Mouse (Mus musculus) forebrain, embryonic 14.5 days (tissue): ENCODE results near the gene Prkag1. TPM values are rescaled to one million over a fixed set of nuclear protein-coding genes. Genes with fewer than 3 reads are reported as not detected.

Experiments
- ATAC-seq: fragments of 200-750 bp; cut with Nextera tagmentation; 2 replicates; pipeline ENCODE4 v1.8.0; 2017; ENCODE audit warnings: mild to moderate bottlenecking, moderate library complexity
- DNase-seq: peaks from one replicate; pipeline ENCODE4 v3.0.0-alpha.2; 2015; ENCODE audit warnings: low spot score
- H3K27ac ChIP-seq: fragments of 300-500 bp; sonication (generic); 2 replicates; pipeline ENCODE4 v1.5.1; 2014; ENCODE audit warnings: low read depth, mild to moderate bottlenecking, control low read depth, low read length, moderate library complexity
- H3K27me3 ChIP-seq: fragments of 300-500 bp; sonication (generic); replicated peaks from 2 replicates; pipeline ENCODE4 v1.6.1; 2014; ENCODE audit warnings: low read length, control low read depth, mixed read lengths; ENCODE audit not compliant: control insufficient read depth, insufficient read depth
- H3K36me3 ChIP-seq: fragments of 300-500 bp; sonication (generic); 2 replicates; pipeline ENCODE4 v1.6.1; 2014; ENCODE audit warnings: low read length, control low read depth; ENCODE audit not compliant: control insufficient read depth, insufficient read depth
- H3K4me1 ChIP-seq: fragments of 300-500 bp; sonication (generic); 2 replicates; pipeline ENCODE4 v1.6.1; 2014; ENCODE audit warnings: antibody characterized with exemption, low read length, control low read depth; ENCODE audit not compliant: control insufficient read depth, insufficient read depth
- H3K4me2 ChIP-seq: fragments of 300-500 bp; sonication (generic); 2 replicates; pipeline ENCODE4 v1.6.1; 2014; ENCODE audit warnings: mild to moderate bottlenecking, control low read depth, low read length
- H3K4me3 ChIP-seq: fragments of 300-500 bp; sonication (generic); 2 replicates; pipeline ENCODE4 v1.5.1; 2014; ENCODE audit warnings: low read depth, low read length, control low read depth
- H3K9ac ChIP-seq: fragments of 300-500 bp; sonication (generic); 2 replicates; pipeline ENCODE4 v1.6.1; 2014; ENCODE audit warnings: mild to moderate bottlenecking, low read length, control low read depth, moderate library complexity
- H3K9me3 ChIP-seq: fragments of 300-500 bp; sonication (generic); replicated peaks from 2 replicates; pipeline ENCODE4 v1.6.1; 2016; ENCODE audit warnings: low read length, control low read depth, mixed read lengths; ENCODE audit not compliant: control insufficient read depth
- WGBS: fragments of 180-500 bp; shearing (Covaris S2); extraction: QIAGEN DNeasy Blood & Tissue Kit; methylation state at CpG from one replicate; pipeline ENCODE4 v1.1.7; 2014; 5-methylcytosine and 5-hydroxymethylcytosine counted together
- polyA plus RNA-seq: library from polyadenylated mRNA; unstranded; fragments of >200 nt; fragmentation: Nextera tagmentation; extraction: Ambion mirVana; gene quantifications from 2 replicates; pipeline ENCODE4 v1.2.1, GENCODE M21; 2014

Prkag1 gene
- polyA plus RNA-seq, 1 experiment from 2014 or later = 82.1 TPM

DNA sequence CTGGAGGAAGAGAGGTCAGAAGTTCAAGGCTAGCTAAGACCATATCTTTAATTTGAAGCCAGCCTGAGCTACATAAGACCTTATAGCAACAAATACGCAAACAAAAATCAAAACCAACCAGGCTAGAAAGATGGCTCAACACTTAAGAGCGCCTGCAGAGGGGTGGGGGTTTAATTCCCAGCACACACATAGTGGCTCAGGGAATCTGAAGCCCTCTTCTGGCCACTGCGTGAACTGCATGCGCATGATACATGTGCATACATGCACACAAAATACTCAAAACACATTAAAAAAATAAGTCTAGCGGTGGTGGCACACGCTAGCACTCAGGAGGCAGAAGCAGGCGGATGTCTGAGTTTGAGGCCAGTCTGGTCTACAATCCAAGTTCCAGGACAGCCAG is 45.6 kb downstream of the Prkag1 start:
- Histone ChIP-seq H3K27me3 (peaks cover 63% of the 10 kb centered on the region), H3K9ac (no peak overlapping the region), H3K4me1 (no peaks in the 10 kb centered on the region), H3K4me3 (no peak overlapping the region), H3K27ac (no peak overlapping the region), H3K4me2 (no peak overlapping the region), H3K36me3 (no peaks in the 10 kb centered on the region), H3K9me3 (no peaks in the 10 kb centered on the region)
- WGBS = 36% methylated on average over 7 of the region's 7 CpGs
- ATAC-seq (no peak), DNase-seq (no peak)

- no peak overlapping the region for H3K4me2 ChIP-seq
- DNase-seq = no peak
- H3K36me3 ChIP-seq = no peaks in the 10 kb centered on the region
- H3K27me3 ChIP-seq = peaks cover 69% of the 10 kb centered on the region
- H3K9me3 ChIP-seq = no peaks in the 10 kb centered on the region
- no peak overlapping the region for H3K4me3 ChIP-seq
- 24% methylated on average over 6 of the region's 6 CpGs for WGBS
- H3K9ac ChIP-seq = no peak overlapping the region
- no peak for ATAC-seq
- H3K27ac ChIP-seq = no peak overlapping the region
- no peaks in the 10 kb centered on the region for H3K4me1 ChIP-seq
These were observed 50.2 kb downstream of the Prkag1 start for GRCm38 (mm10) chr15:98781166-98781565.

- Histone ChIP-seq H3K4me3 (no peak overlapping the region), H3K4me1 (no peaks in the 10 kb centered on the region), H3K27ac (no peak overlapping the region), H3K9me3 (no peaks in the 10 kb centered on the region), H3K4me2 (no peak overlapping the region), H3K9ac (no peak overlapping the region), H3K27me3 (peaks cover 71% of the 10 kb centered on the region), H3K36me3 (no peaks in the 10 kb centered on the region)
- DNase-seq = no peak
- WGBS = 2% methylated on average over 13 of the region's 13 CpGs
- ATAC-seq = no peak
These were observed 50.7 kb downstream of the Prkag1 start for GRCm38 (mm10) chr15:98780573-98780972.

DNA sequence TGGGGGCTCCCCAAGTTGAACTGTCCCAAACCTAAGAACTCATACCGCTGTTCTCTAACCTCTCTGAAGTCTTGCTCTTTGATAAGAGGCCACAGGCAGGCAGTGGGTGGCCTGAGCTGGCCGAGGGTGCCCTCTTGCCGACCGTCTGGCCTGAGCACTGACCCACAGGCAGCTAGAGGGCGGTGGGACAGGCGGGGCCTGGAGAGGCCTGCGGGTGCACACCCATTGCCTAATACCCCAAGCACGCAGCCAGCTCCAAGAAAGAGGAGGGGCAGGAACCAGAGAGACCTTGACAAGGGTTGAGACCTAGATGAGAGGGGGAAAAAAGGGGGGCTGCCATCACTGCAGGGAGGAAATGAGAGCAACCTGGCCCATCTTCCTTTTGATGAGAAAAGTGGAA is 51.2 kb downstream of the Prkag1 start:
- no peak overlapping the region for H3K4me3 ChIP-seq
- H3K9me3 ChIP-seq = no peaks in the 10 kb centered on the region
- 4% methylated on average over 8 of the region's 8 CpGs for WGBS
- no peaks in the 10 kb centered on the region for H3K4me1 ChIP-seq
- no peaks in the 10 kb centered on the region for H3K36me3 ChIP-seq
- no peak overlapping the region for H3K27ac ChIP-seq
- H3K27me3 ChIP-seq = peaks cover 75% of the 10 kb centered on the region
- ATAC-seq (no peak), DNase-seq (no peak)
- no peak overlapping the region for H3K9ac ChIP-seq
- H3K4me2 ChIP-seq = no peak overlapping the region

DNA sequence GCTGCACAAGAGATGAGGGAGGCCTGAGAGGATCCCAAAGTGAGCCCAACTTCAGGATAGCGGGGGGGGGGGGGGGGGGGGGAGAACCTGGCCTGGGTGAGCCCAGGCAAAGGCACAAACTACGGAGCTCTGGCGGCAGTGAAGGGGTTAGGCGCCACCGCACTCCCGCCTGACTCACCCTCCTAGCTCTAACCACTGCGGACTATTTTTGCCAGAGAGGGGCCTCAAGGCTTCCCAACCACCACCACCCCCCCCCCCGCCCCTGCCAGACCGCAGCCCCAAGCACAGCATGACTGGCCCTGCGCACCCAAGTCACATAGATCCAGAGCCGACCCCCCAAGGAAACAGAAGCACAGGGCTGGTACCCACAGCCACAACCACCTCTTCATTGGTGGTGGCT is 52.5 kb downstream of the Prkag1 start:
- under 1% methylated on average over 10 of the region's 11 CpGs for WGBS
- H3K4me1 ChIP-seq = no peaks in the 10 kb centered on the region
- no peak overlapping the region for H3K4me3 ChIP-seq
- H3K9ac ChIP-seq = no peak overlapping the region
- no peaks in the 10 kb centered on the region for H3K36me3 ChIP-seq
- H3K27ac ChIP-seq = no peak overlapping the region
- no peak for ATAC-seq
- no peak for DNase-seq
- peaks cover 88% of the 10 kb centered on the region for H3K27me3 ChIP-seq
- no peak overlapping the region for H3K4me2 ChIP-seq
- no peaks in the 10 kb centered on the region for H3K9me3 ChIP-seq

- Histone ChIP-seq H3K4me1 (no peaks in the 10 kb centered on the region), H3K36me3 (no peaks in the 10 kb centered on the region), H3K9me3 (no peaks in the 10 kb centered on the region), H3K27me3 (peaks cover 93% of the 10 kb centered on the region), H3K27ac (no peak overlapping the region), H3K9ac (no peak overlapping the region), H3K4me3 (peak overlapping the region; percentile 11), H3K4me2 (peak overlapping the region; percentile 32; the same call in 1 of the 2 replicates)
- under 1% methylated on average over 24 of the region's 25 CpGs for WGBS
- no peak for DNase-seq
- ATAC-seq = no peak
These were observed 53.0 kb downstream of the Prkag1 start for GRCm38 (mm10) chr15:98778191-98778770.

- under 1% methylated on average over 33 of the region's 33 CpGs for WGBS
- H3K9me3 ChIP-seq = no peaks in the 10 kb centered on the region
- DNase-seq = no peak
These were observed 53.6 kb downstream of the Prkag1 start, which contains the start of gene Wnt10b for GRCm38 (mm10) chr15:98777762-98778161. Gene Wnt10b, minus strand, starts transcription at chr15:98778150.

GRCm38 (mm10) chr15:98777005-98777616 is 54.2 kb downstream of the Prkag1 start:
- H3K27ac ChIP-seq = no peak overlapping the region
- H3K4me2 ChIP-seq = no peak overlapping the region
- peaks cover 100% of the 10 kb centered on the region for H3K27me3 ChIP-seq
- no peak overlapping the region for H3K9ac ChIP-seq
- DNase-seq (no peak), ATAC-seq (no peak)
- H3K9me3 ChIP-seq = no peaks in the 10 kb centered on the region
- H3K4me3 ChIP-seq = 0 out of 2 replicates have a peak overlapping the region, but pooled peaks have one; percentile 20
- no peaks in the 10 kb centered on the region for H3K4me1 ChIP-seq
- under 1% methylated on average over 19 of the region's 19 CpGs for WGBS
- H3K36me3 ChIP-seq = no peaks in the 10 kb centered on the region

More at GRCm38 (mm10) chr15:98777762-98778161, 53.6 kb downstream of the Prkag1 start, which contains the start of gene Wnt10b:
- H3K4me2 ChIP-seq = peak within 1 kb of the TSS; percentile 32; the same call in 1 of the 2 replicates
- H3K4me1 ChIP-seq = no peaks in the 10 kb centered on the region
- ATAC-seq = no peak
- H3K4me3 ChIP-seq = peak within 1 kb of the TSS; percentile 11
- H3K27ac ChIP-seq = no peak within 1 kb of the TSS
- no peak within 1 kb of the TSS for H3K9ac ChIP-seq
- H3K36me3 ChIP-seq = no peaks in the 10 kb centered on the region
- H3K27me3 ChIP-seq = peaks cover 94% of the 10 kb centered on the region
